Mouse (Mus musculus) c-Kit-positive CD71-positive TER-119-negative erythroid progenitor cells, embryonic 14.5 days (primary cell): Measurements from ENCODE around the gene Gabrg3.

Source experiments
- DNase-seq: peaks from one replicate; pipeline ENCODE4 v3.0.0-alpha.2; 2013; ENCODE audit warnings: low read depth

Gabrg3 gene

DNA sequence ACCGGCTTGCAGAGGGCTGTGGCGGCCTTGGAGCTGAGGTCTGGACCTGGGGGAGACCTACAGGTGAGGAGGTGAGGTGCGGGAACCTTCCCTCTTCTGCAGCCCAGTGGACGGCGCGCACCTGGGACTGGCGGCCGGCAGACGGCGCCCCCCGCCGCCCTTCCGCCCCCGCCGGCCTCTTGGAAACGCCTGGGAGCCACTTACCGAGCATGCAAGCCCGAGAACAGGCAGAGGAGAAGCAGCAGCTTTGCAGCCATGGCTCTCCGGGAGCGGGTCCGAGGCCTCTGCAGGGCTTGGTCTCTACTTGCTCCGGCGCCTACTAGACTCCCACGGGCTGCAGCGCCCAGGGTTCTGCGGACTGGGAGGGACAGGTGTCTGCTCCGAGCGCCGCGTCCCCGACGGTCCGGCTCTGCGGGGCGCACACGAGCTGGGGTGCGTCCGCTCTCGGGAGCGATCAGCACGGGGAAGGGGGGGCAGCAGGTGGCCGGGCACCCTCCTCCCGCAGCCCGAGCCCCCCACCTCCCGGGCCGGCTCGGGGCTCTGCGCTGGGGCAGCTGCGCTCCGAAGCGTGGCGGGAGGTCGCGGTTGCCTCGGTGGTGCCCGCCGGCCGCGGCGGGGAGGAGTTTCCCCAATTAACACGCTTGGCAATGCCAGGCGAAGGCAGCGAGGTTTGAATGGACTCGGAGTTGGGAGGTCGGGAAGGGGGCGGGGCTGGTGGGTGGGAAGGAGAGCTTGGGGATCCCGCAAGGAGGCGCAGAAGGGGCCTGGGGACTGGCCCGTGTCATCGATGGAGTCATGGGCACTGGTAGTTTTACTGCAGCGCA is at the start of gene Gabrg3:
Gene Gabrg3 (minus strand): TSS at position 672 of the 824 bp plus-strand sequence.
- no peak for DNase-seq

DNA sequence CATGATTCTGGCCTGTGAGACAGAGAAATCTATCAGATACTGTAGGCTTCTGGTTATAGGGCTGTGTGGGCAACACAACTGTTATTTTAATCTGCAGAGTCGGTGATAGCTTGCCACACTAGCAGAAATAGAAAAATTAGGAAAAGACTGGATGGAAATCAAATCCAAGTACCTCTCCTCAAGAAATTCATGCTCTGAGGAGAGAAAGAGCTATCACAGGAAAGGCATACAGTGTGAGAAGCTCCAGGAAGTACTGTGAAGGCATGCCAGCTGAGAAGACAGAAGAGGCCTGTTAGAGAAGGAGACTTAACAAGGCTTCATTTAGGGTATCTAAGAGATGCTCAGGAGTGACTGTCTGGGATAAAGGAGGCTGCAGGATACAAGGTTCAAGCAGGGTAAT is 35.7 kb upstream of the Gabrg3 start:
- DNase-seq, result no peak

DNA sequence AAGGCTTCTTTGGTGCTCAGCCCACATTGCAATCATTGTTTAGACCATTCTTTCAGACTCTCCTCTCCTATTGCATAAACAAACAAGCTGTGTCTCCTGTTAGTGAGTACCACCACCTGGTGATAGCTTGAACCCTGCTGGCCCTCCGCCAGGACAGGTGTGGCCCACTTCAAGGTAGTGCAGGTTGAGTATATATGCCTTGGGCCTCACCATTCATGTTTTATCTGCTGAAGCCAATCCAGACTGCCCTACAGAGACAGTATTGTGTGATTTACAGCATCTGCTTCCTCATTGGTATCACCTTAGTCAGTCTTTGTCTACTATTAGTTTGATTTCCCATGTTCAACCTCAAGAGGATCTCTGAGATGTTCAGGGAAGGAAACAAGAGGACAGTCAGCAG is 34.1 kb upstream of the Gabrg3 start:
- DNase-seq, result no peak

DNA sequence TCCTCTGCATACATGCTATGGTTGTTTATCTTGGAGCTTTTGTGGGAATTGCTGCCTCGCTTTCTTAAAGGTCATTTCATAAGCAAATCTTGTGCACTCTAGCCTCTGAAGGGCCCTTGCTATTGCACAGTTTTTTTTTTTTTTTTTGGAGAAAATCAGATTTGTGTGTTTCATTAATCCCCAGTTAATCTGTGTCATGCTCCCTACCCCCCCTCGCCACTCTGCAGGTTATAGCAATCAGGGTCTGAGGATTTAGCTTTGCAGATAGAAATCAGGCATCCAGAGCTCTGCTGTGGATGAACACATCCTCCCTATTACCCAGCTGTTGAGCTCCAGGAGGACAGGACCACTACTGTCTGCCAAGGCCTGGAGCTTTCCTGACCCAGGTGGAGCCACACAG is 32.4 kb upstream of the Gabrg3 start, which contains the start of gene Gabrb3:
Gene Gabrb3 (plus strand): TSS at position 301 of the 400 bp plus-strand sequence.
- no peak for DNase-seq

DNA sequence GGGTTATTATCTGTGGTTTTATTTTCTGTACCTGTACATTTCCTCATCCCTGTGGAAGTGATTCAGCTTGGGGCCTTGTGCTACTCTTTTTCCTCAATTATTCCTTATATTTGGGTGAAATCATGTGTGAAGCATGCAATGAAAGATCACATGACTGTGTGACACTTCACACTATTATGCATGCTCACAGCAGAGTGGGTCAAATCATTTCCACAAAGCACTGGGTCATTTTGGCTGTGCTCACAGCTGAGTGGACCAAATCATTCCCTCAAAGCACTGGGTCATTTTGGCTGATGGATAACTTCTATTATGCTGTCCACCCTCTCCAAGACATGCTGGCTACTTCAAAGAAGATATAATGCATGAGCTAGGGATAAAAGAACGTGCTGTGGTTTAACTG is 25.9 kb upstream of the Gabrg3 start:
- DNase-seq, result no peak

DNA sequence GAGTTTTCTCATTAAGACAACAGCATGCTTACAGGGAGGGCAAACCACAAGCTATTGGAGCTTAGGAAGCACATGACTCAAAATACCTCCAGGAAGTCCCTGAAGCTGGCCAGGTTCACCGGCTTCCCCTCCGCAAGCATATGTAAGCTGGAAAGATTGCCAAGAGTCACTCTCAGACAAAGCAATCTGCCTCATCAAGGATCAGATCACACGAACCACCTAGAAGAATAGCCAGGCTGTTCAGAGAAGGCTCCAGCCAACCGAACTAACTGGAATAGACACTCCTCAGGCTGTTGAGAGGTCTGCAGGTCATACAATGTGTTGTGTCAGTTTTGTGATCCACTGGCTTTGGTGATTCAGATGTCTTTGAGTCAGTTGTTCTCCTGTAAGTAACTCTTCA is 24.2 kb upstream of the Gabrg3 start:
- DNase-seq, result no peak

DNA sequence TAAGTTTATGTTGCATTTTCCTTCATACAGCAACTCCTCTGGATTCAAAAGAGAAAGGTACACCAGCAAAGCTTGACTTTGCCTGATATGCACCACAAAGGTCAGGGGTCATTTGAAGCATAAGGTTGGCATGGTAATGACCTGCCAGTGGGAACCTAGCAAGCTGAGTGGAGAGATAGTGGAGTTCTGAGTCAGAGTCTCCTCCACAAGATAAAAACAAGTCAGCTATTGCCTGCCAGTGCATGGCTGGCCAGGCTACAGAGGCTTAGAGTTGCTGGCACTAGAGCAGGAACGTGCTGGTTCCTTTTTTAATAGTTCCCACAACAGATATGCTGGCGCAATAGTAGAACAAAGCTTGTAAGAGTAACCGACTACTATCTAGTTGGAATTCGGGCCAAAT is 6.6 kb upstream of the Gabrg3 start:
- DNase-seq, result no peak

DNA sequence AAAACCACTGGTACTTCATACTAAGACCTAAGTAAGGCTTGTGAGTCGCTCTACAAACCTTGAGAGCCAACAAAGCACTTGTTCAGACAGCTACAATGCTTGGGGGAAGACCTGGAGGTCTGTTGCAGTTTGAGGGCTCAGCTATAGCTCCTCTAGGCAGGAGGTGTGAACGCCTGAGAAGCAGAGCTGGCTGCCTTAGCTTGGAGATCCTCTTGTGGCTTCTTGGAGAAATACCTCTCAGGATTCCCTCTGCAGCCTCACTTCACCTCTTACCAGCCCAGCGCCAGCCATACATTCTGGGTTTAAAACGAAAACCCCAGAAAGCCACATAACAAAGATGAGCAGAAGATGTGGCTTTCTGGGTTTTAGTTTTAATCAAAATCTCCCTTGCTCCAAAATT is 3.1 kb upstream of the Gabrg3 start:
- no peak for DNase-seq

DNA sequence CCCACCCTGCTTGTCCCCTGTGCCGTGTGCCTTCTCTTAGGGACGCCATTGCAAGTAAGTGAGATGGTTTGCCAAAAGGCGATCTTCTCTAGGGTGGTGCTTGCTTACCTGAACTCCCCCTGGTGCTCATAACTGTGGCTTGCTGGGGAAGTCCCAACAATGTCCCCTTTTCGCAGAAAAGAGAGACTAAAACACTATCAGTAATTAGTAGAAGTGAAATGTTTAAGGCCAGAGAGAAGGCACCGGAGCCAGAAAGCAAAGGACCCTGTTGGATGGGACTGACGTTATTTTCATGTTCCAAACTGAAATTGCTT is 310 bp upstream of the Gabrg3 start:
- DNase-seq, result no peak

DNA sequence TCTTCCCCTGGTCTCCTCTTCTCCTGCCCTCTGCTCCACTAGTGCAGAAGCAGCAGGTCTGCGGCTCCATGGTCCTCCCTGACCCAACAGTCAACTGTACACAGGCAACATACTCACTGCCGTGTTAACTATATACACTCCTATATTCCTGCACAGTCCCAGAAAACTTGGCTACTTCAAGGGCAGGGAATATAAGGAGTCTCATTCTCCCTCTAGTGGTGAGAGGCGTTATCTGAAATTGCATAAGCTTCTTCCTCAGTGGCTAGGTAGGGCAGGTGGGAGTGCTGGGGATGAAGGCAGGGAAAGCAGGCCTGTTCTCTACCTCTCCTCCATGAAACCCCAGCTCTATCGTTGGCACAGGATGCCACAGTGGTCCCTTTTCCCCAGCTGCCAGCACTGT is 2.9 kb downstream of the Gabrg3 start:
- DNase-seq, result no peak

DNA sequence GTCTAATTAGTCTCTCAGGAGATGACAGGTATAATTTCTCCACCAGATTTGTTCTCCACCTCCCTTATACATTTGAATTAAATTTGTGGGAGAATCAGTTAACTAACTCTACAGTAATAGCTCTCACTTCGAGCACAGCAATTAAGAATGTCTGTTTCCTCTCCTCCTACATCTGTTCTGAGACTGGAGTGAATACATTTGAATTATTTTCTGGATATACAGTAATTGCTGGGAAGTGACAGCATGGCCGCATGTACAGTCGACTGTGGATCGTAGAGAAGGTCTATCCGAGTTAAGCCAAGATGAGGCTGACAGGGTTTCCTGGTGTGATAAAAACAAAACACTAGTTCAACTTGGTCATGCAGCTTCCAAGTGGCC is 21.0 kb downstream of the Gabrg3 start:
- no peak for DNase-seq

DNA sequence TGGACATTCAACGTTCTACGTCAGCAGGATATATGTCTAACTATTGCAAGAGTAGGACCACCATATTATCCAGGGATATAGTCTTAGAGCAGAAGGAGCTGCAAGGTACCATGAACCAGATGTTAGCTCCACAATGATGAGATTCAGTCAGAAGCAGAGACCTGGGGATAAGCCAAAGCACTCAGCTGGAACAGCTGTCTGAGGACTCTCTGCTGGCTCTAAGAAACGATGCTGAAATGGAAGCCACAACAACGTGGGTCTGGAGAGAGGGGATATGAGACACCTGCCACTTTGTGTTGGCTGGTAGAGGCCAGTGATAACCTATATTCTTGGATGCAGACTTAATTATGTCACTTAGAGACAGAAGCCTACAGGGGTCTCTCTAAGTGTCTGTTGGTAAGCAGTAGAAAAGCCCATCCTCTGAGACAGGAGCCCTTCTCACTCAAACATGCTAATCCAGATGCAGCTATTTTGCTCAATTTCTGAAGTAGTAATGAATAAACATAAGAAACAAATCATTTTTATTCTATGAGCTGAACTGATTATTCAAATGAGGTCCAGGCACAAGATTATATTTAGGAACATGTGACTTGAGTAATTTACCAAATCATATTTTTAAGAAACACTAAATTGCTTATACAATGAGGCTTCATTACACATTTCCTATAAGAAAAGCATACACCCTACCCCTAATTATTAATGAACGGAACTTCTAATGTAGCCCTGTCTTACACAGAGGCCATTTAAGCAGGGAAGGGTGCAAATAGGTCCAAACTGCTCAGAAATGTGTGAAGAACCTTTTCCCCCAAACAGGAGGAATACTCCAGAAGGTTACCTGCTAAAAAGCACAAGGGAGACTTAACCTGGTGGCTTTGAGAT is 21.6 kb downstream of the Gabrg3 start:
- no peak for DNase-seq

DNA sequence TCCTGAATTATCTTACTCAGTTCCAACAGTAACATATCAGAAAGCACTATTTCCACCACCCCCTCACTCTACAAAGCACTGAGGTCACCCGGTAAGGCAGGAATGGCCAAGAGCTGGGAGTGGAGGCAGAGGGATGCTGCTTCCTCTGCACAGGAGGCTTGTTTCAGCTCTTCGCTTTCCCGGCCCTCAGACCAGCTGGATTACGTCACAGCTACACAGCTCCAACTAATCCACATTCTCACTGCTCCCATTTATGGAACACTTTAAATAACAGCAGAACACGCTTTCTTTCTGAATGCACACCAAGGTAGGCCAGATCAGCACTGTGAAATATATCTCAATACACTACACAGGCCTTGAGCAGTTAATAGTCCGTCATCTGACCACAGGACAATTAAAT is 23.2 kb downstream of the Gabrg3 start:
- no peak for DNase-seq

DNA sequence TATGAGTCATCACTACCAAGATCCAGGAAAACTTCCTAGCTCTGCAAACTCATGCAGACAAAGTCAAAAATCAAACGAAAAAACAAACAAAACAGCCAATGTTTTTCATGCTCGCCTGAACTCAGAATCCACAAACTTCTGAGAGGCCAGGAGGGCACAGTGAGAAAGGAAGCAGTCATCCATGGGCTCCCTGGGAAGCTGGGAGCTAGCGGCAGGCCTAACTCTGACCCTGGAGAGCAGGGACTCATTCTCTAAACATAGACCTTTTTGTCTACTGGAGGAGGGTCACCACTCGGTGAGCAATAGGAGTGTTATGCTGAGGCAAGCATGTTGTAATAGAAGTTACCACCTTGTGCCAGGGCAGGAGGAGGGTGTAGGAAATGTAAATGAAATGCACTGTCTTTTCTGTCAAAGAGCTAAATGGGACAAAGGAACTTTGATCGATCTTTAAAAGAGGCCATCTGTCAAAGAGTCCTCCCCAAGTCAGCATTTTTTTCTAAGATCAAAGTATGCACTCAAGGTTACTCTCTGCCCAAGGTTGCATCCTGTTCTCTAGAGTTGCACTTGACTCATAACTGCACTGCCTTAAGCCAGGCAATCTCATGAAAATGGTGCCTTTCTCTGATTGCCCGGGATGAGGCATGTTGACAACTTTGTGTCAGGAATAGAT is 29.0 kb downstream of the Gabrg3 start:
- DNase-seq, result no peak

DNA sequence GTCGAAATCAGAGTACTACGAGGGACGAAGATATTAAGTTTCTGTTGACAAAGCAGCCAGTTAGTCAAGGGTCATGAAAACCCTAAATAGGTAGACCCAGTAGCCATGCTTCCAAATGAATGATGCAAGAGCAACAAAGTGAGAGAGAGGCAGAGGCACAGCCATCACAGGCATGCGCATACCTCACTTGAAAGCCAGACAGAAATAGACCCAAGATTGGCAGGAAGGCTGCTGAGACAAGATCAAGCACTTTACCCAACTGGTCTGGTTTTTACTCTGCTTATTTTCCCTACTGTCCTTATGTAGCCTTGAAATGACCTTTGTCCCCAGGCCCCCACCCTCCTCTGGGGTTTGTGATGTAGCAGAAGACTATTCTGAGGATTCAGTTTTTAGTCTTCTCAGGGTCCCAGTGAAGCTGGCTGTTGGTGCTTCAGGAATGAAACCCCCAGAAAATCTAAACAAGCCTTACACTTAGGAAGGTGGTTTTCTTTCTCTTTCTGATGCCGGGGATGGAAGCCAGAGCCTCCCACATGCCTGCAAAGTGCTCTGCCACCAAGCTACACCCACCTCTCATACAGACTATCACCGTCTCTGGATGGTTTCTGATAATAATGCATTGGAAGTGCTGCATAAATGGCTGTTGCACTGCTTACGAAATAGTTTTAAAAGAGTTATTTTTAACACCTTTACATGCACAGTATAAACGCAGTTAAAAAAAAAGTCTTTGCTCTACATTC is 30.3 kb downstream of the Gabrg3 start:
- no peak for DNase-seq

DNA sequence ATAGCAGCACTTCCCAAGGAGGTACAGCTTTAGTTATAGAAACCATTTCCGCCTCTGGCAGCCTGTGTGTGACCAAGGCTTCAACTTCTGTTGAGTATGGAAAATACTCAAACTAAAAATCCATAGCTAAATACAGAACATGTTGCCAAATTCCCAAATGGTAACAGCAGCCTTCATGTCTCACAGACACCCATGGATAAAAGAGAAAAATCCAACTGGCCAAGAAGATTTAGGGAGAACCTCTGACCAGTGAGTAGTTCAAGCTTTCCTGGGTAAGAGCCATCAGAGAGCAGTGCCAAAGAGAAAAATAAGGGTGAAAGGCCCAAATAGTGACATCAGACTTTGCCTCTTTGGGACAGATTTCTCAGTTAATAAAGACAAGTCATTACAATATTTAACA is 38.2 kb downstream of the Gabrg3 start:
- no peak for DNase-seq

DNA sequence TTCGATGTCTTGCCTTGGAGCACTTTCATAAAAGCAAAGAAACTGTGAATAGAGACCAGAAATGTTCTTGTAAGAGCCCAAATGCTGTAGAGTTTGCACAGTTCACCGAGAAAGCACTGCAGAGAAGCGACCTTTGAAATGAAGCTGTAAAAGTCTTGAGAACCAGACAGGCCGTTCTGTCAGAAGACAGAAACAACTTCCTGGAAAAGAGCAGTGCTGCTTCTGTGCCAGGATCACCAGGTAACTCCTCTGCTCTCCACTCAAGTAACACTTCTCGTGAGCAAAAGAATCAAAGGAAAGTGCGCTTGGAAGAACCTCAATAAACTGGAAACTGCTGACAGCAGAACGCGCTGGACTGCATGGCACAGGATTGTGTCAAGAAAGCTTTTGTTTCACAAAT is 45.1 kb downstream of the Gabrg3 start:
- DNase-seq, result no peak

DNA sequence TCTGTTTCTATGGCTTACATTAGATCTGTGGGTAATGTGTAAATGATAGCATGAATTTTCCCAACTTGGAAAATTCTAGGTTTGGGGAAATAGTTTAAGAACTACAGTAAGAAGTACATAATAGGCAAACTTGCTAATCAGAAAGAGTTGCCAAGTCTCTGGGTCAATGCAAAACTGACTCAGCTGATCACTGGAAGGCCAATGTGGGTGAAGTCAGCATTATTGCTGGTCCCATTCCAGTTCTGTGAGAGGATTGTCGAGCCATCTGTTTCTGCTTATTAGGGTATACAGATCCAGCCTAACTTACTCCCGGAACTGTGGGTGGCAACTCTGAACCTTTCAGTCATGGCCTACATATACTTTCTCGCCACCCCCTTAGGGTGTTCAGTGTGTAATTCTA is 55.8 kb downstream of the Gabrg3 start:
- no peak for DNase-seq

DNA sequence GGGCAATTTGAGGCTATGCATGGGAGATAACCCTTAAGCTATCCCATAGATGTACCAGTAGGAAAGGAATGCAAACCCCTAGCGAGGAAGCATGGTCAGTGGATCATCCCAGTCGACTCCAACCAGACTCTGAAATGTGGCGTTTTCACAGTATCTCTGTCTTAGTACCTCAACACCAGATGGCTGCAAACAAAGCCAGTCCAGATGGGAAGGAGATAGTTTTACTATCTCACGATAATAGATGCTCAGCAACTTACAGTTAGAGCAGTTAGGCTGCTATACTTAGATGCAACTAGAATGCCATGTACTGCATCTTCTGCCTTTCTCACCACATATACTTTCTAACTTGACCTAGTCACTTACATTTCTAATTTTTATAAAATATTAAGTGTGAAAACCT is 56.7 kb downstream of the Gabrg3 start:
- DNase-seq, result no peak

DNA sequence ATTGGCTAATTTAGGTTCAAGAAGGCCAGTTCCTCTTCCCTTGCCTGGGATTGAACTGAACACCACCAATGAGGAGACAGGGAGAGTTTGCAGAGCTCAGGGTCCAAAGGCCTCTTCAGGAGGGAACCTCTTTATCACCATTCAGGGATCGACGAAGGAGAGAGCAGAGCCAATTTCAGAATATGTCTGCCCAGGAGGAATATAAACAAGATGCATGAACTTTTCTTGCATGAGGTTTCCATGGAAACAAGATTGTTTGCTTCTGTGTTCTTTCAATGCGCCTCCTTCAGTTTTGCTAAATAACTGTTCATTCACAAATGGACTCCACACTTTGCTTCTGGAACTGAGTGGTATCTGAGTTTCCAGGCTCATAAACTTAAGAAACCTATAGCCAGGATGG is 62.5 kb downstream of the Gabrg3 start:
- DNase-seq, result no peak

DNA sequence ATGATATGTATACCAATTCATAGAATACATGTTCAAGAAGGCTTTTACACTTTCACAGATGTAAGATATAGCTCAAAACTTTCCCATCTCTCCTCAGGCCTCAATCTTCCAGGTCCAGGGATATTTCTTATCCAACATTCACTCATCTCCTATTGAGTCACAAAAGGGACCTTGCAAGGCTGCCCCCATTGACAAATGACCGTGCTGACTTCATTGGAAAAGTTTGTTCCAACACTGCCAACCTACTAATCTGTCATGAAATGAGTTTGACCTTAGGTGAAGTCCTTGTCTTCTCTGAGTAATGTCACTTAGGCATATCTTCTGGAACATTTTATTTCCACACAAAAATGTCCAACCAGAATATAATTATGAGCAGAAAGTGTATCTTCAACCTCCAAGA is 64.9 kb downstream of the Gabrg3 start:
- DNase-seq, result no peak

DNA sequence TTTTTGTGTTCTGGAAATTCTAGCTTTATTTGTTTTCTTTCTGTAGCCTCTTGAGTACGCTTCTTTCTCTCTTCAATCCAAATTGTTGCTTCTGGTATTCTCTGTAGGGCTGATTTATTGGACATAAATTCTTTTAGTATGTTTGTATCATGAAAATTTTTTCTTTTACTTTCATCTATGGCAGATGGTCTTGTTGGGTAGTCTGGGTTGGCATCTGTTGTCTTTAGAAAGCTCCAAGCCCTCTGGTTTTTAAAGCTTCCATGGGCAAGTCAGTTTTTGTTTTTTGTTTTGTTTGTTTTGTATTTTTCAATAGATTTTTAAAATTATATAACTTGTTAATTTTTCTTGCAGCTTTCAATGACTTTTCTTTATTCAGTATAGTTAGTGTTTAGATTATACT is 72.0 kb downstream of the Gabrg3 start:
- no peak for DNase-seq
